Mouse (Mus musculus): ENCODE data around the gene Zfp109.
"Not testable (repeated sequence)": the region's sequence is repeated elsewhere in the genome, so short reads cannot be mapped to it uniquely, and the experiment has no call there.

Gene Zfp109

GRCm38 (mm10) chr7:24237040-24237791 is at the start of gene Zfp109:
Zfp109 (minus strand) TSS chr7:24237560.
- peak; percentile 46 for DNase-seq (ENCODE audit: low read depth)

GRCm38 (mm10) chr7:24286916-24287315 is 49.6 kb upstream of the Zfp109 start:
- no peak for DNase-seq (ENCODE audit: low read depth)

- DNase-seq (ENCODE audit: low read depth), result no peak
Measured at GRCm38 (mm10) chr7:24286090-24286489, 48.7 kb upstream of the Zfp109 start.

- no peak for DNase-seq (ENCODE audit: low read depth)
Measured at GRCm38 (mm10) chr7:24280858-24281145, 43.4 kb upstream of the Zfp109 start.

- no peak for DNase-seq (ENCODE audit: low read depth)
Measured at GRCm38 (mm10) chr7:24280031-24280857, 42.9 kb upstream of the Zfp109 start.

- not testable (repeated sequence) for DNase-seq (ENCODE audit: low read depth)
Measured at GRCm38 (mm10) chr7:24278771-24279170, 41.4 kb upstream of the Zfp109 start.

- no peak for DNase-seq (ENCODE audit: low read depth)
Measured at GRCm38 (mm10) chr7:24274456-24274855, 37.1 kb upstream of the Zfp109 start.

- no peak for DNase-seq (ENCODE audit: low read depth)
Measured at GRCm38 (mm10) chr7:24271191-24271590, 33.8 kb upstream of the Zfp109 start.

- DNase-seq (ENCODE audit: low read depth), result peak; percentile 50
Measured at GRCm38 (mm10) chr7:24270288-24270672, 32.9 kb upstream of the Zfp109 start, which contains the start of gene Zfp93. Zfp93 (plus strand) TSS chr7:24270420.

GRCm38 (mm10) chr7:24269667-24270287 is 32.4 kb upstream of the Zfp109 start:
- no peak for DNase-seq (ENCODE audit: low read depth)

GRCm38 (mm10) chr7:24269256-24269655 is 31.9 kb upstream of the Zfp109 start:
- DNase-seq (ENCODE audit: low read depth), result no peak

GRCm38 (mm10) chr7:24268176-24269155 is 31.1 kb upstream of the Zfp109 start:
- no peak for DNase-seq (ENCODE audit: low read depth)

GRCm38 (mm10) chr7:24260000-24260312 is 22.6 kb upstream of the Zfp109 start:
- no peak for DNase-seq (ENCODE audit: low read depth)

GRCm38 (mm10) chr7:24259306-24259999 is 22.1 kb upstream of the Zfp109 start:
- no peak for DNase-seq (ENCODE audit: low read depth)

- peak; percentile 57 for DNase-seq (ENCODE audit: low read depth)
Measured at GRCm38 (mm10) chr7:24254633-24255474, 17.5 kb upstream of the Zfp109 start, which contains the start of gene Zfp108. Zfp108 (plus strand) TSS chr7:24254794.

GRCm38 (mm10) chr7:24253779-24254615 is 16.6 kb upstream of the Zfp109 start:
- no peak for DNase-seq (ENCODE audit: low read depth)

- no peak for DNase-seq (ENCODE audit: low read depth)
Measured at GRCm38 (mm10) chr7:24211343-24211742, 26.0 kb downstream of the Zfp109 start, which contains the start of gene Zfp111. Zfp111 (minus strand) TSS chr7:24211443.

- no peak for DNase-seq (ENCODE audit: low read depth)
Measured at GRCm38 (mm10) chr7:24210296-24210695, 27.1 kb downstream of the Zfp109 start.

- DNase-seq (ENCODE audit: low read depth), result no peak
Measured at GRCm38 (mm10) chr7:24208282-24208886, 29.0 kb downstream of the Zfp109 start.
